16 mouse cellular contexts compared by ENCODE assay signal in the genomic region with DNA sequence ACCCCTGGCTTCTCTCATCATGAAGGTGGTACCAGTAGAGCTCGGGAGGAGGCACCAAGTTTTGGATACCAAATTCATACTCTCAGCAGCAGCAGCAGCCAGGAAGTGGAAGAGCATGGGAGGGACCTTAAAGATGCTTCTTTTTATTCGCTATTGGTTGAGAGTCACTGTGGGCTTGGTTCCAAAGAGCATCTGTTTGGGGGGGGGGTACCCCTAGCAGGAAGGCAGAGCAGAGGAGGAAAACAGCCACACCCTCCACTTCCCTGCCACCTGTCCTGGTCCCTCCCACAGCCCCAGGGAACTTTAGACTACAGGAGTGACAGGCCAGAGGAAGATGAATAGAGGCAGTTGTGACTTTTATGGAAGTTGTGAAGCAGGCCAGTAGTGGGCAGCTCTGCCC.
DNase-seq lines count a peak whose midpoint lies in the region; ATAC-seq and TF ChIP-seq lines count a peak whose summit lies in the region.
"Had no signal": no experiment of that assay in that cellular context is flagged by ENCODE, and none has a peak within 500 bp of the region (broad histone marks: within the 10 kb centered on the region; RNA-seq: fewer than 3 reads in every experiment).

No protein-coding gene starts in this region.

- no peak for TF ChIP-seq POLR2A in limb, embryonic 14.5 days (IDR thresholded peaks at IDR 0.05; ENCODE audit: borderline replicate concordance, extremely low read depth, insufficient read depth, insufficient read length)

- H3K4me2 ChIP-seq in limb, embryonic 14.5 days (replicated peaks; ENCODE audit: low read depth, low read length, severe bottlenecking): no peak overlapping the region
- no peak overlapping the region for H3K4me2 ChIP-seq in liver, embryonic 11.5 days

- H3K9me3 ChIP-seq in limb, embryonic 14.5 days (ENCODE audit: control insufficient read depth, low read length): no peaks in the 10 kb centered on the region
- H3K9me3 ChIP-seq in liver, embryonic 11.5 days (ENCODE audit: control insufficient read depth, low read length): no peaks in the 10 kb centered on the region

- no peak for ATAC-seq in limb, embryonic 14.5 days (ENCODE audit: low FRiP score, low read depth)
- no peak for ATAC-seq in liver, embryonic 11.5 days (replicated peaks; ENCODE audit: low FRiP score)
- ATAC-seq: Patski had no signal

- H3K9ac ChIP-seq in limb, embryonic 14.5 days (ENCODE audit: low read depth, low read length, severe bottlenecking): no peak overlapping the region
- no peak overlapping the region for H3K9ac ChIP-seq in liver, embryonic 11.5 days (ENCODE audit: low read depth, low read length)
- H3K9ac ChIP-seq: liver, embryonic 14.5 days had no signal

- H3K4me3 ChIP-seq in limb, embryonic 14.5 days (replicated peaks; ENCODE audit: low read length): no peak overlapping the region
- no peak overlapping the region for H3K4me3 ChIP-seq in liver, embryonic 11.5 days (ENCODE audit: low read depth, low read length)
- H3K4me3 ChIP-seq: layer of hippocampus, adult 2 months had no signal

- no peaks in the 10 kb centered on the region; the same call in 1 of the 2 replicates for H3K4me1 ChIP-seq in limb, embryonic 14.5 days (ENCODE audit: control insufficient read depth, insufficient read depth, low read length)
- H3K4me1 ChIP-seq in liver, embryonic 11.5 days (replicated peaks; ENCODE audit: control insufficient read depth, insufficient read depth, low read length): peaks cover 4% of the 10 kb centered on the region

- no peak overlapping the region for H3K27ac ChIP-seq in limb, embryonic 14.5 days (replicated peaks; ENCODE audit: low read depth, low read length)
- no peak overlapping the region for H3K27ac ChIP-seq in liver, embryonic 11.5 days (ENCODE audit: low read depth, low read length)
- H3K27ac ChIP-seq: layer of hippocampus, adult 2 months; liver, embryonic 14.5 days had no signal

- DNase-seq in heart, adult 11 months: peak; percentile 94
- DNase-seq in heart, adult 8-10 months (ENCODE audit: low spot score): no peak
- DNase-seq in R1 (ENCODE audit: low read depth, low spot score): peak; percentile 14
- DNase-seq in limb, embryonic 14.5 days (ENCODE audit: low spot score): peak; percentile 18
- peak; percentile 55 for DNase-seq in thymus, postnatal 0 days (ENCODE audit: low spot score)
- no peak for DNase-seq in cerebellum, postnatal 25 days
- no peak for DNase-seq in lung, adult 18-20 months
- no peak for DNase-seq in liver, embryonic 11.5 days (ENCODE audit: low spot score)
- DNase-seq: adrenal gland, postnatal 25 days; B cell, adult 2 months; cerebellum, adult 11 months; lung, postnatal 4 days; right cerebral cortex, postnatal 14 days had no signal

- WGBS in limb, embryonic 14.5 days: 77% methylated on average over 2 of the region's 2 CpGs
- WGBS in liver, embryonic 11.5 days: 62% methylated on average over 2 of the region's 2 CpGs

- H3K36me3 ChIP-seq in limb, embryonic 14.5 days (ENCODE audit: control insufficient read depth, insufficient read depth, low read length): peaks cover 20% of the 10 kb centered on the region
- no peaks in the 10 kb centered on the region for H3K36me3 ChIP-seq in liver, embryonic 11.5 days (ENCODE audit: control insufficient read depth, insufficient read depth, low read length)

- H3K27me3 ChIP-seq in limb, embryonic 14.5 days (ENCODE audit: control insufficient read depth, insufficient read depth, low read length): no peaks in the 10 kb centered on the region
- H3K27me3 ChIP-seq in liver, embryonic 11.5 days (replicated peaks; ENCODE audit: control insufficient read depth, insufficient read depth, low read length): no peaks in the 10 kb centered on the region
- H3K27me3 ChIP-seq: Patski had no signal

Comparison
In these comparisons a context has a peak if more than half of its experiments do, and no peak if none do; other contexts are left out.
1. DNase-seq: peak in heart, adult 11 months (single experiment), R1 (single experiment), limb, embryonic 14.5 days (single experiment) and thymus, postnatal 0 days (single experiment); none in heart, adult 8-10 months (single experiment), cerebellum, postnatal 25 days (0 of 2), lung, adult 18-20 months (0 of 2) and liver, embryonic 11.5 days (single experiment).